Mouse (Mus musculus) neutrophil, adult 5-6 weeks (primary cell): Measurements from ENCODE around the gene Ksr1. TPM values are rescaled to one million over a fixed set of nuclear protein-coding genes. Genes with fewer than 3 reads are reported as not detected.

Experiments
- ATAC-seq: fragments of 151-379, 151-347 bp; 2 replicates; pipeline ENCODE4 v1.8.0; 2017; ENCODE audit warnings: mild to moderate bottlenecking, moderate TSS enrichment; ENCODE audit not compliant: insufficient number of reproducible peaks, poor library complexity, low FRiP score, severe bottlenecking; ENCODE audit errors: extremely low read depth
- total RNA-seq: library from RNA; stranded (forward); fragments of 200-1000 nt; gene quantifications from 2 replicates; pipeline ENCODE4 v1.2.3, GENCODE M21; 2017

Gene Ksr1
- total RNA-seq, 1 experiment from 2014 or later, result 31.3 TPM

DNA sequence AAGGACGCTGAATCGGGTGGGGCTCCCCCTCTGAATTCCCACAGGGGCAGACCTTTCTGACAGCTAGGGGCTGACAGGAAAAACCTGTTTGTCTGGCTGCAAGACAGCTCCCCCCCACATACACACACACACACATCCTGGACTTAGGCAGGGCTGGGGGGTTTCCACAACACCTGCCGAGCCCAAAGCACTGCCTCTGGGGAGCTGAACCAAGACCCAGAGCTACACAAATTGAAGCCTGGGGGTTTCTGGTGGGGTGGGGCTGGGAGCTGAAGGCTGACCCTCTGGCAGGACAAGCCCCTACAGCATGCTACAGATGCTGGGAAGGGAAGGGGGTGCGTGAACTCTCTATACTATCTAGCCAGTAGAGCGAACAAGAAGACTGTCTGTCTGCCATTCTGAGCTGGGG lies 42.7 kb downstream of the Ksr1 start:
- ATAC-seq, result peak; percentile 10; the same call in 1 of the 2 replicates

DNA sequence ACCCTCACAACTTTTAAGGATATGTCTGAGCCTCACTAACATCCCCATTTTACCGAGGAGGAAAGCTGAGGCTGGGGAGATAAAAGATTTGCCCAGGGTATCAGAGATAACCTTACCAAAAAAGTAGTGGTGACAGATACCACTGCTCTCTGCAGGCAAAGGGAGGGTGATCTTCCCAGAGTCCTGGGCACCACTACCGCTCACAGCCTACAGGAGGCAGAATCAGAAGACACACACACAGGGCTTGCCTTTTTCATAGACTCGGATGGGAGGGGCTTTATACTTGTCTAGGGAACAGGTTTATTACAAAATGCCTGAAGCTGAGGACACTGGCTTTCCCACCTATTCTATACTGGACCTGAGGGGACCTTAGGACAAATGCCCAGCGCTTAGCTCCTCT lies 43.9 kb downstream of the Ksr1 start:
- no peak for ATAC-seq

DNA sequence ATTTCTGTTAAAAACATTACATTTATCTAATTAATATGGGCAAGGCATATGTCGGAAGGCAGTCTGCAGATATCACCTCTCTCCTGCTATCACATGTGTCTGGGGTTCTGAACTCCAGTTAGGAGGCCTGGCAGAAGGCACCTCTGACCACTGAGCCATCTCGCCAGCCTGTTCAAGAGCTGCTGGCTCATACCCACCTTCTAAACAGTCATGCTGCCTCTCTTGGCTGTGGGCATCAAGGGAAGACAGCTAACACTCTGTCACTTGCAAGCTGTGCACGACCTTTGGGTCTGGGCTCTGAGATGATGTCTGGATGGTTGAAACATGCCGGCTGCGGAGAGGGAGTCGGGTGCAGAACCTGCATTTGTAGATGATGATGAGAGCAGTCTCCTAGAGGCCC lies 44.6 kb downstream of the Ksr1 start:
- ATAC-seq, result no peak

DNA sequence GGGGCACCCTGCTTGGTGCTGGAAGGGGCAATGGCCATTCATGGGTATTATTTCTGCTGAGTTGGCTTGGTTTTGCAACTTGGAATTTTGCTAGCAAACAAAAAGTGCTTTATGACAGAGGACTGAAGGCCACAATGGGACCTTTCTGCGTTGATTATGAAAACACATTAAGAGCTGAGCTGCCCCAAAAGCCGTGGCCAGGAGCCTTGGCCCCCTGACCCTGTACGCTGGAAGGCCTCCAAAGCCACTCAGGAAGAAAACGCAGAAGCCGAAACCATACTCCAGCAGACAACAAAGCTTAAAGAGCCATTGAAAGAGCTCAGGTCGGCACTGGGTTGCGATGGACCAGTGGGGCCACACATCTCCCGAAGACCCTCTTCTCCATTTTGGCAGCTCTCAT lies 47.2 kb downstream of the Ksr1 start:
- ATAC-seq, result no peak

DNA sequence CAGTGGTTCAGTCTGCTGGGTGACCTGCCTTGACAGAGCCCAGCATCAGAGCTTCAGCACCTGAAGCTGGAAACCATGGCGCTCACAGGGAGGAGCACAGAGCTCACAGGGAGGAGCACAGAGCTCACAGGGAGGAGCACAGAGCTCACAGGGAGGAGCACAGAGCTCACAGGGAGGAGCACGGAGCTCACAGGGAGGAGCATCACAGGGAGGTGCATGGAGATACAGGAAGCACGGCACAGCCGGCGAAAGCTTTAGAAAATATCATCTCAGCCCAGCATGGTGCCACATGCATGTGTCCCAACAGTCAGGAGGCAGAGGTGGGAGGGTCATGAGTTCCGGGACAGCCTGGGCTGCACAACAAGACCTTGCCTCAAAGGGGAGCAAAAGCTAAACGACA lies 48.5 kb downstream of the Ksr1 start:
- ATAC-seq, result no peak

DNA sequence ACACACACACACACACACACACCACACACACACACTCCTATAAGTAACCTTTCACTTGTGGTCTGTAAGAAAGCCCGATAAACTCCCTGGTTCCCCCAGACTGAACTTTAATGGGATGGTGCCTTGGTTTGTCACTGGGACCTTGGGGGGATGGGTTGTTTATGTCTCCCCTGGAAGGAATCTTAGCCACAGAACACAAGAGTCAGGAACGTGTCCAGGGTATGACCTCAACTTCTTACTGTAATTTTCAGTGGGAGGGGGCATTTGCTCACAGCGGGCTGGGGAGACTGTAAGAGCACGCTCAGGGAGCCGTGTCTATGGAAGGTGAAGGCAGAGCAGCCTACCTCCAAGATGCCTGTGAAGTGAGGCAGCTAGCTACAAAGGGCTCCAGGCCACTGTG lies 49.5 kb downstream of the Ksr1 start:
- ATAC-seq, result no peak

DNA sequence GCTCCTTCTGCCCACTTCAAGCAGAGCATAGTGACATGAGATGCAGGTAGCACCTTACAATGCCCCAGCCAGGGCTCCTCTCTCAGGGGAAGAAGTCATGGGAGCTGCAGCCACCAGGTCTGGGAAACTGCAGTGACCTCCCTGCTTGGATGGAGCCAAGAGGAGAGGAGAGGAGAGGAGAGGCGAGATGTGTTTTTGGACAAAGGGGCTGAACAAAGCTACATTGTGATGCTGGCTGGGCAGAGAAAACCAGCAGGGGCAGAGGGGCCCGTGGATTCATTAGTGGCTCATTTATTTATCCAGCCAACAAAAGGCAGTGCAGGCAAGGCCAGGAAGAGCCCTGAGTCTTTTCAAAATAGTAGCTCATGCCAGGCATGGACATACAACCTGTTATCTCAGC lies 50.5 kb downstream of the Ksr1 start:
- no peak for ATAC-seq

DNA sequence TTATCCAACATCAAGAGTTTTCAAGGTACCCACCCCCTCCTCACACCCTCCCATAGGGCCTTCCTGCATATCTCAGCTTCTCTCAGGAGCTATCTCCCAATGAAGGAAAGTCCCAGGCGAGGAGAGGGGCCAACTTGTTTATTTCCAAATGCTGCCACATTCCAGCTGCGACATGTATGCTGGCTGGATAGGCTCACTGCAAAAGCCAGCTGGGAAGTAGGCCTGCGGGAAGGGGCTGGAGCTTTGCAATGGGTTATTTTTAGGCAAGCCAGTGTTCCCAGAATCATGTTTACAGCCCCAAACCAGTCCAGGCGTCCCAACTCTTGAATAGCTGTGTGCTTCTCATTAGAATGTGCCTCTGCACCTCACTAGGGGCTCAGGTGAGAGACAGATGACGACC lies 51.5 kb downstream of the Ksr1 start:
- ATAC-seq, result no peak

DNA sequence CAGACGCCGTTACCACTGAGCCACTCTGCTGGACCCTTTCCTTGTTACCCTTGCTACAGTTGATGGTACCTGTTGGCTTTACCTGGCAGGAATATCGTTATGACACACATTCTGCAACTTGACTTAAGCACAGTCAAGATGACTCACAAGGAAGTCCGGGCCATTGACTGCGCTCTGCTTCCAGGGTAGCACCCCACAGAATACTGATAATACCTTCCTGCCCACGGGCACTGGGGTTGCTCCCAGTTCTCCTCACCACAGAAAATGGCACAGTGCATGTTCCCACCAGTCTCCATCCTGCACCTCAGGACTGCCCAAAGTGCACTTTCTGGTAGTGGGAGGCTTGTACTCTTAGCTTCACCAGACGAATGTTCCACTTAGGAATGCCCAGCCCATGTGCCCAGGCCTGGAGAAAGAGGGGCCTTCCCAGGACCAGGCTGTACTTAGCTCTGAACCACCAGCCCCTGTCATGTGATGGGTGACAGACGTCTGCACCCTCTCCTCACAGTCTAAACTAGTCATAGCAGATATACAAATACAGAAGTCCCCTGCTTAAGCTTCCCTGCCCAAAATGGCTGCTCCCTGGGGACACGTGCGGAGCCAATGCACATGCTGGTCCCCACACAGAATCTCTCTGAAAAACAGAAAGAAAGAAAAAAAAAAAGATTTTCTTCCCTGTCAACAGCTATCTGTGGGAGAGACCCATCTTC lies 52.1 kb downstream of the Ksr1 start:
- ATAC-seq, result peak; percentile 27; the same call in 1 of the 2 replicates

DNA sequence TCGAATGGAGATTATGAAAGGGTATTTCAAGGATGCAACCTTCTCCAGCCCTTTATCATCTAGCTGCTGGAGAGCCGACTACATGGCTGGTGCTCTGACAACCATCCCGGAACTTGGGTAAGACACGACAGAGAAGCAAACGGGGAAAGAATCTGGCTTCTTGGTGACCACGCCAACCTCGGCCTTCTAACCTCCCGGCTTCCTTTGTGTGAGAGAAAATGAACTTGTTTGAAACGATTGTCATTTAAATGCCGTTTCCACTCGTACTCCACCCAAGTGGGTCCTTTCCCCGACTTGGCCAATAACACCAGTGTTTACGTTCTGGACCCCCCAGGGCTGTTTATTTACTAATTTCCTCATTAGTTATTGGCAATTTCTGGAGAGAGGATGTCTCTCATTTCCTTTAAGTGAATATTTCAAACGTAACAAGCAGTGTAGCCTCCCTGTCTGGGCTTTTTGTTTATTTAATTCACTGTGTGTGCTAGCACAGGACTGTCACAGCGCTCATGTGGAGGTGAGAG lies 52.8 kb downstream of the Ksr1 start:
- ATAC-seq, result no peak

DNA sequence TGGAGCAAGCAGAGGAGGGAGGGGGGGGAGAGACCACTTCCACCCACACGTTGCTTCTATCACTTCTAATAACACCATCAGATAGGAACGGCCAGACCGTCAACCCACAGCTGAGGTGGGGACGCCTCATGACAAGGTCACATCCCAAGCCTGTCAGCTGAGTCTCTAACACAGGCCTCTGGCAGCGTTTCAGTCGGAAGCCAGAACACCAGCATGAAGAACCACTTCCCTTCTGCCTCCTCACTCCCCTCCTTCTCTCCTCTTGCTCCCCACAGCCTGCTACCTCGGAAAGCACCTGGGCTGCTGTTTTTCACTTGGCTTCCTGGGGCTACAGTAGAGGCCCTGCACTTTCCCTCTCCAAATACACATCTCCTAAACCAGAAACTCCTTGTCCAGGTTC lies 53.4 kb downstream of the Ksr1 start:
- no peak for ATAC-seq

DNA sequence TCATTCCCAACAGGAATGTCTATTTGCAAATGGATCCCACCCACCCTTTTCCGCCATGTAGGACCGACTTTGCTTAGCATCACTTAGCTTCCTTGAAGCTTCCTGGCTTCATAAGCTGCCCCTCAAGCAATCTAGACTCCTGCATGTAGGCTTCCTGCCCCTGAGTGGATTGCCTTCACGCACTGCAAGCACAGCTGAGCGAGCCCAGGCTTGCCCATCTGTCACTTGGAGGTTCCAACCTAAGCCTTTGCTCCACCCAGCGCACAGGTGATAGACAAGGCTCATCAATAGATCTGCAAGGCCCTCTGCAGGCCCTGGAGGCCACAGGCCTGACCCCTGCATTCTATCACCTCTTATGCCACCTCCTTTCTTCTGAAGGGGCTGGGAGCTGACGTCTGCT lies 54.0 kb downstream of the Ksr1 start:
- no peak for ATAC-seq

DNA sequence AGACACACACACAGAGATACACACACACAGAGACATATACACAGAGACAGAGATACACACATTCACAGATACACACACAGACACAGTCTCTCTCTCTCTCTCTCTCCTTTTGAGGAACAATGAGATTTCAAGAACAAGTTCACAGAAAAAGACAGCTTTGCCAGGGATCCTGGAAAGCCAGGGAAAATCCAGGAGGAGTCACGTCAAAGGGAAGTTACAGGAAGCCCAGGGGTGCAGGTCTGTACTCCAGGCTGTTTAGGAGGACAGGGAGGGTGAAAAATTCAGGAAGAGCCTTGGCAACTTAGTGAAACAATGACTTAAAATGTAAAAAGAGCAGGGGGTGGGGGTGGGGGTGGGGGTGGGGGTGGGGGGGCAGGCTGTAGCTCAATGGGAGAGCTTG lies 56.5 kb downstream of the Ksr1 start:
- no peak for ATAC-seq

DNA sequence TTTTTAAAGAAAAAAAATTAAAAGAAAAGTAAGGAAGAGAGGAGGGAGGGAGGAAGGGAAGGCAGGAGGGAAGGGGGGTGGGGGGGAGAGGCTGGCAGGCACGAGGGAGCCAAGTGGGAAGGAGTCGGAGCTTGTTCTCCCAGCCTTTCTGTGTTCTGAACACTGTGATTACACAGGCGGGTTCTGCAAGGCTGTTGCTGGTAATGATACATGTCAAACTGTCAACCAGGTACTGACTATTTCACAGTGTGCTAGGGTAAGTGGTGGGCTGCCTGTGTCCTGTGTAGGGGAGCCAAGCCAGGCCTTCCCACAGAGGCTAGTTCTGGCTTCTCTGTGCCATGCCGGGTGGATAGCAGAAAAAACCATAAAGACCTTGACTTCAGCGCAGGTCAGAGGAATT lies 57.2 kb downstream of the Ksr1 start:
- ATAC-seq, result no peak

DNA sequence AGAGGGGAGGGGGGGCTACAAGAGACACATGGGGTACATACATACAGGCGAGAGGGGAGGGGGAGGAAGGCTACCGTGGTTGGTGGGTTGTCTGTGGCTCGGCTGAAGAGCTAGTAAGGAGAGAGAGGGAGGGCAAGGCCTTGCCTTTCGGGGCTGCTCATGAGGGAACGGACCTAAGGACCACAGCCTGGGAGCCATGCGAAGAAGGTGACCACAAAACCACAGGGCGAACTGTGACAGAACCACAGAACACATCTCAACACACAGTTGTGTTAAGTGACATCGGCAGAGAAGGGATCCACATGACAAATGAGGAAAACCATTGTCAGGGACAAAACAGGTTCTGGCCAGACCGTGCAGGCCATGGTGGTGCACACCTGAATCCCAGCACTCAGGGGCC lies 57.9 kb downstream of the Ksr1 start:
- ATAC-seq, result peak; percentile 8; the same call in 1 of the 2 replicates

DNA sequence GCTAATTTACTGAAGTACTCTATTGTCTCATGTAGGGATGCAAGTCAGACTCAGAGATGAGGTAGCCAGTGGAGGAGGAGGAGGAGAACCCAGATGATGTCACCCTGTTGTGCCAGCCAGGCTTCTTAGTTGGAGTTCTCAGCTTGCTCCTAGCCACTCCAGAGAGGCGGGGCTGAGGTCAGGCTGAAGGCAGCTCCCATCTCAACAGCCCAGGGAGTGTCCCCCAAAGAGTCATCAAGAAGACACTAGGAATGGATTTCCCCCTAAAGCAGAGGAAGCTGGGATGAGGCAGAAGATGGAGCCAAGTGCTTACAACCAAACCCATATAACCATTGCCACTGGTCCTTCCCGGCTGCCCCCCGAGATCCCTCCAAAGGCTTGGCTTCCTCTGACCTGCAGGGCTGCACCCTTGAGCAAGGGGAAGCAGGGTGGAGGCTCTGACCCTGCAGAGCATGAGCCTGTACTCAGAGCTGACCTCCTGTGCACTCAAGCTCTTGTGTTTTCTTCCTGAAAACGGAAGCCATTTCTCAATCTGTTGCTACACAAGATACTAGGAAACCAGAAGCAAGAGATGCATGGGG lies 58.4 kb downstream of the Ksr1 start:
- peak; percentile 48 for ATAC-seq

DNA sequence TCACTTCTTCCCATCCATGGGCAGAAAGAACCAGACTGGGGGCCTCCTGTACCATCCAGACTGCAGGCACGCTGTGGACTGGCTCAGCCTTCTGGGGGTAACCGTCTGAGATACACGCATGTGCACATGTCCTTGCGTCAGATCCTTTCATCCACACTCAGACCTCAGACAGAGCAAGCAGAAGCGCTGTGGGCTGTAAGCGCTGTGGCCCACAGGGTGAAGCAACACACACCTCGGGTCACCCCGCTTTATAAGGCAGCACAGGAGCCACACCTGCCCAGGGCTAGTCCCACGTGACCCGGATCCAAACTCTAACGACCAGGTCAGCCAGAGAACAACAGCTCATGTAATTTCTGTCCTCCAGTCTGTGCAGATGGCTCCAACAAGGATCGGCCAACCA lies 59.4 kb downstream of the Ksr1 start:
- peak; percentile 77 for ATAC-seq

DNA sequence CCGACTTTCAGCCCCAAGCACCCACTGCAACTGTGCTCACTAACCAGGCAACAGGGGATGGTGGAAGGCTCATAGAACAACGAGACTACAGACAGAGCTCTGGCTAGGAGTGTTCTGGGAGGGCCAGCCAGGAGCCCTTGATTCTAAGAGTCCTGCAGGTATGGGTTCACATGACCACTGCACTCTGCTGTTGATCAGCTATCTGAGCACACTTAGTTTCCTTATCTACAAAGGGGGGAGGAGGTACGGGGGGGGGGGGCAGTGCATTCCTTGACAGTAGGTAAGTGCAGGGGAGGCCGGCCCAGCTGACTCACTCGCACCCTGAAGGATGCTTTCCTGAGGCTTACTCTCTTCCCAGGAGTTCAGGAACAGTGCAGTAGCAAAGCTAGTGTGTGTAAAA lies 61.1 kb downstream of the Ksr1 start:
- no peak for ATAC-seq

DNA sequence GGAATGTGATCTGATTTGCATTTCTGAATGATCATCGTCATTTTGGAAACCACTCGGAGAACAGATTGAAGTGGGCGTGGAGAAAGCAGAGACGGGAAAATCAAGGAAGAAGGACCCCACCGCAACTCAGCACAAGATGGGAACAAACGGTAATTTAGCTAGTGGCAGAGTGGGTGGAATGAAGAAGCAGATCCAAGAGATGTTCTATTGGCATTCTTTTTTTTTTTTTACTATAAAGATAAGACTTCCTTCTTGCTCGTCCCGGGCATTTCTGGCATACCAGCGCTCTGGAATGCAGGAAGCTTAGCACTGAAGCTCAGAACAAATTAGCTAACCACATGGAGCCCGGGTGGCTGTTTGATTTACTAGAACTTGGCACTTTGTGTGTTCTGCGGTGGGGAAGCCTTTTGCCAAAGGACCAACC lies 63.2 kb downstream of the Ksr1 start:
- ATAC-seq, result no peak

DNA sequence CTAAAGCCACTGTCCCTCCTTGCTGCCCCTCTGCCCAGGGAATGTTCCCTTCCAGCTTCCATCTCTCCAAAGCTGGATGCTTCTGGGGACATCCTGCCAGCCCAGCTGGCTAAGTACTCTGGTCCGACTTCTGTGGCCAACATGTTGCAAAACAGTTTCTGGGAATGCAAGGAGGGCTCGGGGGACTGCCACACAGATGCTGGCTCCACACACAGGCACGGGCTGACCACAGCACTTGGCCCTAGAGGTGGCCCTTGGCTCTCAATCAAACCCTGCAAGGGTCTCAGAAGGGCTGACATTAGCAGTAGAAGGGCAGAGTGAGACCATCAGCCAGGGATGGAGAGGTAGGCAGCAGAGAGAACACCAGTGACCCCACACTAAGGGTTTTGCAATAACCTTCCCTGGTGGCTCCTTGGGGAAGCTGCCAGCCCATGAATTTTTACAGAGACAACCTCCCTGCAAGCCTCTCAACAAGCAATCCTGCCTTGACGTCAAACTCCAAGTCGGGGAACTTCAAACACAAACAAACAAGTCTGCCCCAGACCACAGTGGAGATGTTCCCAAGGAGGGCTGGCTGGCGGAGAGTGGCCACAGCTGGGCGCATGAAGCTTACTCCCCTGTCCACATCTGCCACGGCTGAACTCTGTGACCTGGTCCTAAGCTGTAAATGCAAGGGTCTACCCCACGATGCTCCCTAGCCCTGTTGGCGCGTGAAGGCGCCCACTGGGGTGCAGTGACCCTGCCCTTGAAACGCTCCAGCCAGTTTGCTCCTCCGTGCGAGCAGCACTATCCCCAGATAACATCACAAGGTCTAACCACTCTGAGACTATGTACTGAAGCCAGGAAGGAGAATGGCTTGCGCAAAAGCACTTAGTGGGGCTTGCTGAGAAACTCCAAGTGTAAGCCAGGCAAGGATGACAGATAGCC lies 65.0 kb downstream of the Ksr1 start:
- no peak for ATAC-seq
